Mouse (Mus musculus): ENCODE results near the gene Defb20.

The Defb20 gene

GRCm38 (mm10) chr2:152498020-152498419, 21.2 kb downstream of the Defb20 start:
- DNase-seq (ENCODE audit: low spot score), result no peak

DNA sequence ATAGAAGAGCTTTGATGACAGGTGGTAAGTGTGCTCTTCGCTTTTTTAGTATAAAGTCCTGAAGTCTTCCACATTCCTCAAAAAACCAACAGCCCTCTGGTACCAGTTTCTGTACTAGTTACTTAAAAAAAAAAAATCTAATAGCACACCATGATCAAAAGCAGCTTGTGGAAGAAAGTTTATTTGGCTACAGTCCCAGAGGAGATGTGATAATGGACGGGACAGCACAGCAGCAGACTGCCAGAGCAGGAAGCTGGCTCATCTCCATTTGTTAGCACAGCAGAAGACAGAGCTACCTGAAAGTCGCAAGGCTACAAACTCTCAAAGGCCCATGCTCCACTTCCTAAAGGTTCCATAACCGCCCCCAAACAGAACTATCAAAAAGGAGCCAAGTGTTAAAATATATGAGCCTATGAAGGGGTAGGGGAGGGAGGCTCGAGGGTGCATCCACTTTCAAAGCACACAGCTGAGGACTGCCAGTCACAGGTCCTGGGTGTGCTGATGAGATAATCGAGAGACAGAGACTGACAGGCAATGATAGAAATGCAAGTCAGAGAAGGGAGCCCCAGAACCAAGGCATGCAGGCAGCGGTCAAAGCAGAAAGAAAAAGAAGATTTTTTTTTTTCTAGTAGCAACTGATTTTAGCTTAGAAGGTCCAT, 23.5 kb downstream of the Defb20 start:
- DNase-seq (ENCODE audit: low spot score), result no peak

GRCm38 (mm10) chr2:152500863-152501229, 24.0 kb downstream of the Defb20 start:
- no peak for DNase-seq (ENCODE audit: low spot score)

DNA sequence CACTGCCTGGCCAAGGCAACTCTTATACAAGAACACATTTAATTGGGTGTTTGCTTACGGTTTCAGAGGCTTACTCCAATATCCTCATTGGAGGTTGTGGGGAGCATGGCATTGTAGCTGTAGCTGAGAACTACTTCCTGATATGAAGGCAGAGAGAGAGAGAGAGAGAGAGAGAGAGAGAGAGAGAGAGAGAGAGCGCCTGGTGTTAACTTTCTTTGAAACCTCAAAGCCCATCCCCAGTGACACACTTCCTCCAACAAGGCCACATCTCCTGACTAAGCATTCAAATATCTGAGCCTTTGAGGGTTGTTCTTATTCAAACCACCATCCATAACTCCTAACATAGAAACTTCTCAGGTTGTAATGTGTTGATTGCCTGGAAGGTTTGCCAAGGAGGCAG, 27.1 kb downstream of the Defb20 start:
- no peak for DNase-seq (ENCODE audit: low spot score)

DNA sequence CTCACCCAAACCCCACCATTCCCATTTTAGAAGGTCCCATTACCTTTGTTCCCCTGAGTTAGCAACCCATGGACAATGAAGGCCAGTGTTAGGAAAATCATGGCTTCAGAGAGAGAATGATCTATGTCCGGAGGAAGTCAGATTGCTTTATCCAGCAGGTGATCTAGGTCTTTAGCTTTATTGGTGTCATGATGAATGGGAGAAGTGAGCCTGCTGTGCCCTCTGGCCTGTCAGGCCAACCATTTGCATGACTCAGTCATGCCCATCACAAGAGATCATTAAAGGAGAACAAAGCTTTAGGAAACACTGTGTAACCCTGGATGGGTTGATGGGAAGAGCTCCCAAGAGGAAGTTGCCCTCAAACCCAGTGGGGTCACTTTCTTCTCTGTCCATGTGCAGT, 34.7 kb downstream of the Defb20 start, which contains the start of gene Defb26:
Gene Defb26 (minus strand): TSS at position 101 of the 400 bp plus-strand sequence.
- no peak for DNase-seq (ENCODE audit: low spot score)

- no peak for DNase-seq (ENCODE audit: low spot score)
These were observed 39.2 kb downstream of the Defb20 start for GRCm38 (mm10) chr2:152516084-152516483.

DNA sequence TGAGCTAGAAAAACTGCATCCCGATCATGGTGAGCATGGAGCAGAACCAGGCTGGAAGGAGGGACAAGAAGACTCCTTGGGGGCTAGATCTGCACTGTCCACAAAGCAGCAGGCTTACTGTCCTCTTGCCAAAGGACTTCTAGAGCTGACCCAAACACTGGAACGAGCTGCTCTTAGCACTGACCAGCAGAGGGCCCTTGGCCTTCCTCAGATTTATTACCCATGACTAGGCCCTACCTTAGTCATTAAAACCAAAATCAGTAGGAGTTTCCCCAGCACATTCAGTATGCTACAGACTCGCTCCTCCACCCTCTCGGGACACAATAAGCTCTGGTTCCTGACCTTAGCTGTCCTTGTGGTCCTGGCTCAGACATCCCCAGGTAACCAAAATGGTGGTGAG, 41.1 kb downstream of the Defb20 start, which contains the start of gene Defb28:
Gene Defb28 (plus strand): TSS at position 275 of the 400 bp plus-strand sequence.
- DNase-seq (ENCODE audit: low spot score), result no peak
